Mouse (Mus musculus) left cerebral cortex, postnatal 14 days (tissue): ENCODE measurements around the gene Galnt3. TPM values are rescaled to one million over a fixed set of nuclear protein-coding genes. Genes with fewer than 3 reads are reported as not detected.
A peak's percentile ranks its signal among the peaks of the same experiment; 100 is the strongest.

Experiments used
- DNase-seq, 2 experiments: peaks; one replicate each; pipeline ENCODE4 v3.0.0; 2021 to 2022; ENCODE audit warnings: low spot score in 2 of 2, mixed read lengths in 1 of 2
- intact Hi-C: fragments of 180-260 bp; cut with DNase I; formaldehyde crosslinking; loops from one replicate; pipeline ENCODE4 v1.15.1; 2025
- total RNA-seq, 2 experiments: library from RNA; stranded (reverse); gene quantifications; 2 replicates each; pipeline ENCODE4 v1.2.3; 2021

Gene Galnt3
- total RNA-seq, 2 experiments from 2014 or later: 3.3 to 3.4 TPM

GRCm38 (mm10) chr2:66041203-66041916, 83.4 kb downstream of the Galnt3 start:
- no peak for DNase-seq
- intact Hi-C loops: loop anchor here (5.0 kb wide), 2 partner anchors 146 to 249 kb away; no protein-coding TSS in a partner anchor

- intact Hi-C loops: loop anchor here (5.0 kb wide), 2 partner anchors 147 to 248 kb away; no protein-coding TSS in a partner anchor
- no peak for DNase-seq
These were observed 84.2 kb downstream of the Galnt3 start for GRCm38 (mm10) chr2:66040611-66041010.

- DNase-seq: peak; percentile 46 to 47
- intact Hi-C loops: no loop called here
These were observed 89.7 kb downstream of the Galnt3 start for GRCm38 (mm10) chr2:66034907-66035679.

Other genes with a start within 250 kb of the Galnt3 start
- 1 to 10 TPM; 9.0 to 9.1 TPM for gene Ttc21b, start 131.6 kb upstream of the Galnt3 start, total RNA-seq